Mouse (Mus musculus): Measurements from ENCODE around the gene Nab2.

GRCm38 (mm10) chr10:127658076-127658475 is 10.3 kb downstream of the Nab2 start:
- TF ChIP-seq POLR2A (IDR thresholded peaks at IDR 0.05; ENCODE audit: borderline replicate concordance, insufficient read depth, low read length), result no peak
- TF ChIP-seq CTCF (IDR thresholded peaks at IDR 0.05; ENCODE audit: borderline replicate concordance, insufficient read depth, low read depth, low read length), result no peak
